ENCODE assay signal across 9 mouse cellular contexts in the genomic region with DNA sequence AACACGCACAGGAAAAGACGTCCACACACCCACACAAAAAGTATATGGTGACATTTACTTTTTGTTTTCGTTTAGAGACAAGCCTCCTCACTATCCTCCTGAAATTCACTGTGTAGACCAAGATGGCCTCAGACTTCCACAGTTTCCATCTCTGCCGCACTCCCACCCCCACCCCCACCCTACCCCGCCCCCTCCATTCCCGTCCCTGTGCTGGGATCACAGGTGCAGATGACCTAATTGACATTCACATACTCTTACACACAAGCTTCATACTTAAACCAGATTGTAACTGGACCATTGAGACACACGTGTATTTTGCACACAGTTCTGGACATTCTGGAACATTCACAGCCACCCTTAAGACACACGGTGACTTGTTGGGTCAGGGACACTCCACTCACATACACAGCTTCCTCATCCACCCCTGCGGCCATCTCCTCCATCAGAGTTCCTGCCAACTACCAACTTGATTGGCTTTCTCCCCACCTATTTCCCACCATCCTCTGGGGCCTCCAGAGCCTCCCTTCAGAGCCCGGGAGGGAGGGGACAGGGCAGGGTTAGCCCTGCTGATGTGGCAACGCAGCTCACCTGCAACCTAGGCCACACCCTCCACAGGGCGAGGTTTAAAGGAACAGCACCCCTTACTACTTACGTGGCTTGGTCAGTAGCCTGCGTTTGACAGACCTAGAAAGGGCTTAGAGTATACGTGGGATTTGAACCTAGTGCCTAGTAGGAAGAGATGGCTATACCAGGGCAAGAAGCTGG. TPM values are rescaled to one million over a fixed set of nuclear protein-coding genes. Genes with fewer than 3 reads are reported as not detected.
DNase-seq lines count a peak whose midpoint lies in the region; ATAC-seq and TF ChIP-seq lines count a peak whose summit lies in the region.
"Had no signal": no experiment of that assay in that cellular context is flagged by ENCODE, and none has a peak within 500 bp of the region (broad histone marks: within the 10 kb centered on the region; RNA-seq: fewer than 3 reads in every experiment).

No protein-coding gene starts in this region.

- TF ChIP-seq RAD21 in CH12.LX (IDR thresholded peaks at IDR 0.05; ENCODE audit: low read depth, low read length), result no peak

- no peaks in the 10 kb centered on the region for H3K27me3 ChIP-seq in CH12.LX (replicated peaks)
- H3K27me3 ChIP-seq in intestine, postnatal 0 days (replicated peaks; ENCODE audit: control insufficient read depth, insufficient read depth, low read length), result no peaks in the 10 kb centered on the region
- no peaks in the 10 kb centered on the region for H3K27me3 ChIP-seq in lung, embryonic 14.5 days (ENCODE audit: insufficient read depth, low read length)
- H3K27me3 ChIP-seq: hindbrain, embryonic 15.5 days had no signal

- H3K4me3 ChIP-seq in CH12.LX (replicated peaks in 1 of 3; ENCODE audit: low read depth in 2 of 3, low read length in 2 of 3, poor library complexity in 1 of 3), result peak overlapping the region; percentile 22 to 37 (median 34)
- peak overlapping the region; percentile 16 for H3K4me3 ChIP-seq in intestine, postnatal 0 days (ENCODE audit: low read depth, low read length)
- no peak overlapping the region for H3K4me3 ChIP-seq in lung, embryonic 14.5 days (ENCODE audit: low read depth, low read length)
- H3K4me3 ChIP-seq: hindbrain, embryonic 15.5 days had no signal

- DNase-seq in CD4-positive helper T cell, adult 2 months (ENCODE audit: low read depth, low spot score), result peak; percentile 83
- peak; percentile 75 for DNase-seq in CH12.LX (ENCODE audit: extremely low read depth)
- DNase-seq in lung, embryonic 14.5 days, result peak; percentile 67
- no peak for DNase-seq in right cerebral cortex, postnatal 25 days
- DNase-seq in gastrocnemius, postnatal 36 days, result no peak
- DNase-seq in frontal cortex, postnatal 10 days (ENCODE audit: low spot score in 2 of 2), result no peak
- DNase-seq in adrenal gland, adult (ENCODE audit: inconsistent age in 2 of 2, low spot score in 1 of 2), result no peak

- no peaks in the 10 kb centered on the region for H3K9me3 ChIP-seq in CH12.LX (replicated peaks; ENCODE audit: low read length)
- no peaks in the 10 kb centered on the region for H3K9me3 ChIP-seq in intestine, postnatal 0 days (ENCODE audit: control insufficient read depth)
- H3K9me3 ChIP-seq in lung, embryonic 14.5 days (ENCODE audit: low read depth, low read length), result no peaks in the 10 kb centered on the region
- H3K9me3 ChIP-seq: hindbrain, embryonic 15.5 days had no signal

- H3K9ac ChIP-seq in CH12.LX (ENCODE audit: insufficient read depth, low read depth), result no peak overlapping the region
- H3K9ac ChIP-seq in intestine, postnatal 0 days (ENCODE audit: low read depth, low read length), result no peak overlapping the region
- no peak overlapping the region for H3K9ac ChIP-seq in lung, embryonic 14.5 days
- H3K9ac ChIP-seq: hindbrain, embryonic 15.5 days had no signal

- in situ Hi-C loops in CH12.LX (cut with MboI; ENCODE audit: low pct_ligation_motif_present, low pct_unique_long_range_greater_than_20kb, low sequenced_read_pairs), result no loop called here

- ATAC-seq in intestine, postnatal 0 days, result peak; percentile 92
- ATAC-seq in lung, embryonic 14.5 days (ENCODE audit: insufficient read depth), result peak; percentile 76

- TF ChIP-seq EP300 in CH12.LX (IDR thresholded peaks at IDR 0.05; ENCODE audit: low read length), result no peak

- intact Hi-C loops in gastrocnemius, postnatal 36 days (cut with DNase I), result loop anchor here (2.0 kb wide), 1 partner anchor 137 kb away; no protein-coding TSS in a partner anchor

- peak overlapping the region; percentile 69 for H3K4me2 ChIP-seq in CH12.LX (ENCODE audit: insufficient read depth, low read depth, poor library complexity, severe bottlenecking)
- H3K4me2 ChIP-seq in intestine, postnatal 0 days (replicated peaks; ENCODE audit: low read depth), result peak overlapping the region; percentile 40
- H3K4me2 ChIP-seq in lung, embryonic 14.5 days, result peak overlapping the region; percentile 44
- H3K4me2 ChIP-seq: hindbrain, embryonic 15.5 days had no signal

- WGBS in intestine, postnatal 0 days, result 11% methylated on average over 14 of the region's 15 CpGs
- WGBS in lung, embryonic 14.5 days, result 22% methylated on average over 15 of the region's 15 CpGs

- no peaks in the 10 kb centered on the region for H3K79me2 ChIP-seq in CH12.LX (replicated peaks; ENCODE audit: control insufficient read depth, extremely low read depth, insufficient read depth, poor library complexity, severe bottlenecking)

- H3K27ac ChIP-seq in CH12.LX (ENCODE audit: insufficient read depth, low read depth), result no peak overlapping the region
- H3K27ac ChIP-seq in intestine, postnatal 0 days (ENCODE audit: low read depth, low read length), result peak overlapping the region; percentile 88
- H3K27ac ChIP-seq in lung, embryonic 14.5 days (ENCODE audit: low read depth), result peak overlapping the region; percentile 42; the same call in 1 of the 2 replicates
- H3K27ac ChIP-seq: hindbrain, embryonic 15.5 days had no signal

- TF ChIP-seq CTCF in CH12.LX (conservative IDR thresholded peaks at IDR 0.05 in 1 of 2, IDR thresholded peaks at IDR 0.05 in 1 of 2; ENCODE audit: low read depth in 2 of 2, low read length in 2 of 2), result no peak
- no peak for TF ChIP-seq CTCF in intestine, postnatal 0 days (IDR thresholded peaks at IDR 0.05; ENCODE audit: low read depth)
- no peak for TF ChIP-seq CTCF in lung, embryonic 14.5 days (IDR thresholded peaks at IDR 0.05; ENCODE audit: low read depth)

- no peaks in the 10 kb centered on the region for H3K36me3 ChIP-seq in CH12.LX (replicated peaks in 1 of 2; ENCODE audit: control insufficient read depth in 1 of 2, insufficient read depth in 1 of 2, low read length in 1 of 2)
- H3K36me3 ChIP-seq in intestine, postnatal 0 days (ENCODE audit: control insufficient read depth, insufficient read depth), result no peaks in the 10 kb centered on the region
- H3K36me3 ChIP-seq in lung, embryonic 14.5 days (ENCODE audit: insufficient read depth), result no peaks in the 10 kb centered on the region
- H3K36me3 ChIP-seq: hindbrain, embryonic 15.5 days had no signal

- peaks cover 4 to 9% of the 10 kb centered on the region in 2 experiments; a peak in 2 of 4 replicates for H3K4me1 ChIP-seq in CH12.LX (ENCODE audit: control insufficient read depth in 1 of 2, insufficient read depth in 2 of 2)
- no peaks in the 10 kb centered on the region for H3K4me1 ChIP-seq in intestine, postnatal 0 days (replicated peaks; ENCODE audit: control insufficient read depth, insufficient read depth, low read length)
- no peaks in the 10 kb centered on the region for H3K4me1 ChIP-seq in lung, embryonic 14.5 days (ENCODE audit: insufficient read depth)

- TF ChIP-seq POLR2A in CH12.LX (IDR thresholded peaks at IDR 0.05; ENCODE audit: low read depth, low read length), result peak; percentile 66

- dilution Hi-C loops in CH12.LX (cut with MboI; ENCODE audit: extremely low pct_ligation_motif_present, extremely low pct_unique_long_range_greater_than_20kb, low sequenced_read_pairs), result no loop called here

TF ChIP-seq in CH12.LX, 34 proteins besides CTCF, POLR2A, EP300 and RAD21 (continues in another document):
- TF ChIP-seq USF2 (conservative IDR thresholded peaks at IDR 0.05; ENCODE audit: low read depth, low read length), result no peak
- no peak for TF ChIP-seq KAT2A (IDR thresholded peaks at IDR 0.05; ENCODE audit: insufficient replicate concordance, low read length)
- no peak for TF ChIP-seq RCOR1 (conservative IDR thresholded peaks at IDR 0.05; ENCODE audit: low read depth, low read length)
- TF ChIP-seq HCFC1 (IDR thresholded peaks at IDR 0.05; ENCODE audit: low read depth, low read length), result peak; percentile 46; the same call in 1 of the 2 replicates
- no peak for TF ChIP-seq GABPA (IDR thresholded peaks at IDR 0.05; ENCODE audit: insufficient replicate concordance, low read depth, low read length)
- 0 out of 2 replicates have a peak, but pooled peaks have one; percentile 42 for TF ChIP-seq ZMIZ1 (IDR thresholded peaks at IDR 0.05; ENCODE audit: low read depth, low read length)
- TF ChIP-seq TBP (conservative IDR thresholded peaks at IDR 0.05; ENCODE audit: low read depth, low read length), result no peak
- no peak for TF ChIP-seq CHD2 (IDR thresholded peaks at IDR 0.05; ENCODE audit: low read length)
- TF ChIP-seq TCF12 (IDR thresholded peaks at IDR 0.05; ENCODE audit: low read depth, low read length), result peak; percentile 24; the same call in 1 of the 2 replicates
- no peak for TF ChIP-seq UBTF (IDR thresholded peaks at IDR 0.05; ENCODE audit: low read depth, low read length)
- TF ChIP-seq MAFK (IDR thresholded peaks at IDR 0.05; ENCODE audit: insufficient replicate concordance, low read length), result no peak
- no peak for TF ChIP-seq ZC3H11A (IDR thresholded peaks at IDR 0.05; ENCODE audit: low read depth, low read length)
- no peak for TF ChIP-seq BHLHE40 (IDR thresholded peaks at IDR 0.05; ENCODE audit: low read depth, low read length)
- no peak for TF ChIP-seq PAX5 (IDR thresholded peaks at IDR 0.05; ENCODE audit: low read length)
- TF ChIP-seq NELFE (IDR thresholded peaks at IDR 0.05; ENCODE audit: low read depth, low read length), result 0 out of 2 replicates have a peak, but pooled peaks have one; percentile 53
- TF ChIP-seq JUN (IDR thresholded peaks at IDR 0.05; ENCODE audit: insufficient read depth, low read depth, low read length), result no peak
- 0 out of 2 replicates have a peak, but pooled peaks have one; percentile 54 for TF ChIP-seq MXI1 (IDR thresholded peaks at IDR 0.05; ENCODE audit: low read depth, low read length)
- TF ChIP-seq E2F4 (IDR thresholded peaks at IDR 0.05; ENCODE audit: insufficient replicate concordance, low read depth, low read length), result no peak
- TF ChIP-seq MAZ (IDR thresholded peaks at IDR 0.05; ENCODE audit: low read depth, low read length), result peak; percentile 49; the same call in 1 of the 2 replicates
- peak; percentile 62; the same call in 1 of the 2 replicates for TF ChIP-seq SIN3A (IDR thresholded peaks at IDR 0.05; ENCODE audit: low read length)

RNA-seq across cellular contexts. Expression of a gene that starts 11.0 kb away (rescaled TPM):
- 0.29 and 0.38 TPM in 2 replicates for total RNA-seq in CH12.LX (2012; rRNA removed)
- total RNA-seq in CH12.LX (2014; rRNA removed), result not detected in 2 replicates
- polyA plus RNA-seq in CH12.LX (2012; ENCODE audit: insufficient read length, low read depth), result 0.68 and 1.1 TPM in 2 replicates
- polyA plus RNA-seq in intestine, postnatal 0 days (2015; fragmentation: Nextera tagmentation; extraction: Ambion mirVana), result 14.3 and 15.1 TPM in 2 replicates
- polyA plus RNA-seq in lung, embryonic 14.5 days (2014; fragmentation: Nextera tagmentation; extraction: Ambion mirVana), result 2.8 and 3.2 TPM in 2 replicates
- 1 to 10 TPM; 1.7 to 1.9 TPM for total RNA-seq in gastrocnemius, postnatal 36 days (2021)

RNA-seq across cellular contexts. Expression of a gene that starts 15.2 kb away (rescaled TPM):
- 0.04 TPM in 1 of 2 replicates, not detected in the other for total RNA-seq in CH12.LX (2012; rRNA removed)
- total RNA-seq in CH12.LX (2014; rRNA removed), result not detected in 2 replicates
- 0.14 and 0.16 TPM in 2 replicates for polyA plus RNA-seq in CH12.LX (2012; ENCODE audit: insufficient read length, low read depth)
- polyA plus RNA-seq in intestine, postnatal 0 days (2015; fragmentation: Nextera tagmentation; extraction: Ambion mirVana), result 1.3 and 1.6 TPM in 2 replicates
- polyA plus RNA-seq in lung, embryonic 14.5 days (2014; fragmentation: Nextera tagmentation; extraction: Ambion mirVana), result 0.33 and 0.54 TPM in 2 replicates
- 10 to 100 TPM; 38.3 to 44.9 TPM for total RNA-seq in gastrocnemius, postnatal 36 days (2021)

Comparison
In these comparisons a context has a peak if more than half of its experiments do, and no peak if none do; other contexts are left out.
1. DNase-seq: peak in CD4-positive helper T cell, adult 2 months (single experiment), CH12.LX (single experiment) and lung, embryonic 14.5 days (single experiment); none in right cerebral cortex, postnatal 25 days (single experiment), gastrocnemius, postnatal 36 days (0 of 2), frontal cortex, postnatal 10 days (0 of 2) and adrenal gland, adult (0 of 2).
2. Peak in every context shown above with its lines, with median percentiles within 50 percentile points of each other: H3K4me2 ChIP-seq.